Mouse (Mus musculus): ENCODE results near the gene Gm28038.

Gene Gm28038

GRCm38 (mm10) chr2:30285416-30286181, 4.8 kb downstream of the Gm28038 start:
- peak; percentile 55; the same call in 1 of the 2 replicates for ATAC-seq (ENCODE audit: low TSS enrichment)

GRCm38 (mm10) chr2:30286192-30287026, 5.6 kb downstream of the Gm28038 start, which contains the start of the genes Dolk and Nup188:
TSS of gene Dolk (minus strand) at chr2:30286334.
TSS of gene Nup188 (plus strand) at chr2:30286397.
- ATAC-seq (ENCODE audit: low TSS enrichment), result peak; percentile 75

GRCm38 (mm10) chr2:30287027-30287373, 6.2 kb downstream of the Gm28038 start:
- peak; percentile 42; the same call in 1 of the 2 replicates for ATAC-seq (ENCODE audit: low TSS enrichment)

GRCm38 (mm10) chr2:30299525-30299924, 18.7 kb downstream of the Gm28038 start:
- no peak for ATAC-seq (ENCODE audit: low TSS enrichment)

GRCm38 (mm10) chr2:30299966-30300365, 19.1 kb downstream of the Gm28038 start:
- ATAC-seq (ENCODE audit: low TSS enrichment), result no peak

- ATAC-seq (ENCODE audit: low TSS enrichment), result no peak
These were observed 25.2 kb downstream of the Gm28038 start for GRCm38 (mm10) chr2:30306087-30306486.

GRCm38 (mm10) chr2:30309351-30309750, 28.5 kb downstream of the Gm28038 start:
- ATAC-seq (ENCODE audit: low TSS enrichment), result no peak

GRCm38 (mm10) chr2:30311481-30311880, 30.6 kb downstream of the Gm28038 start:
- peak; percentile 81; the same call in 1 of the 2 replicates for ATAC-seq (ENCODE audit: low TSS enrichment)

- no peak for ATAC-seq (ENCODE audit: low TSS enrichment)
These were observed 35.3 kb downstream of the Gm28038 start for GRCm38 (mm10) chr2:30316136-30316535.

GRCm38 (mm10) chr2:30316955-30317354, 36.1 kb downstream of the Gm28038 start:
- no peak for ATAC-seq (ENCODE audit: low TSS enrichment)

- no peak for ATAC-seq (ENCODE audit: low TSS enrichment)
These were observed 38.4 kb downstream of the Gm28038 start for GRCm38 (mm10) chr2:30319260-30319659.

- ATAC-seq (ENCODE audit: low TSS enrichment), result no peak
These were observed 42.3 kb downstream of the Gm28038 start for GRCm38 (mm10) chr2:30323111-30323510.

GRCm38 (mm10) chr2:30325296-30325695, 44.5 kb downstream of the Gm28038 start:
- no peak for ATAC-seq (ENCODE audit: low TSS enrichment)

GRCm38 (mm10) chr2:30327276-30327675, 46.4 kb downstream of the Gm28038 start:
- no peak for ATAC-seq (ENCODE audit: low TSS enrichment)

- ATAC-seq (ENCODE audit: low TSS enrichment), result no peak
These were observed 47.9 kb downstream of the Gm28038 start for GRCm38 (mm10) chr2:30328791-30329190.

GRCm38 (mm10) chr2:30335324-30335723, 54.5 kb downstream of the Gm28038 start:
- no peak for ATAC-seq (ENCODE audit: low TSS enrichment)

- ATAC-seq (ENCODE audit: low TSS enrichment), result peak; percentile 82
These were observed 55.5 kb downstream of the Gm28038 start for GRCm38 (mm10) chr2:30336174-30336915.

- peak; percentile 51 for ATAC-seq (ENCODE audit: low TSS enrichment)
These were observed 56.3 kb downstream of the Gm28038 start for GRCm38 (mm10) chr2:30337179-30337578.

- no peak for ATAC-seq (ENCODE audit: low TSS enrichment)
These were observed 61.2 kb downstream of the Gm28038 start for GRCm38 (mm10) chr2:30342061-30342460.

- ATAC-seq (ENCODE audit: low TSS enrichment), result no peak
These were observed 61.7 kb downstream of the Gm28038 start for GRCm38 (mm10) chr2:30342544-30342943.

- ATAC-seq (ENCODE audit: low TSS enrichment), result 0 out of 2 replicates have a peak, but pooled peaks have one; percentile 18
These were observed 62.8 kb downstream of the Gm28038 start for GRCm38 (mm10) chr2:30343601-30344137.
